Comparison of ENCODE assay signal across 8 mouse cellular contexts in the genomic region with DNA sequence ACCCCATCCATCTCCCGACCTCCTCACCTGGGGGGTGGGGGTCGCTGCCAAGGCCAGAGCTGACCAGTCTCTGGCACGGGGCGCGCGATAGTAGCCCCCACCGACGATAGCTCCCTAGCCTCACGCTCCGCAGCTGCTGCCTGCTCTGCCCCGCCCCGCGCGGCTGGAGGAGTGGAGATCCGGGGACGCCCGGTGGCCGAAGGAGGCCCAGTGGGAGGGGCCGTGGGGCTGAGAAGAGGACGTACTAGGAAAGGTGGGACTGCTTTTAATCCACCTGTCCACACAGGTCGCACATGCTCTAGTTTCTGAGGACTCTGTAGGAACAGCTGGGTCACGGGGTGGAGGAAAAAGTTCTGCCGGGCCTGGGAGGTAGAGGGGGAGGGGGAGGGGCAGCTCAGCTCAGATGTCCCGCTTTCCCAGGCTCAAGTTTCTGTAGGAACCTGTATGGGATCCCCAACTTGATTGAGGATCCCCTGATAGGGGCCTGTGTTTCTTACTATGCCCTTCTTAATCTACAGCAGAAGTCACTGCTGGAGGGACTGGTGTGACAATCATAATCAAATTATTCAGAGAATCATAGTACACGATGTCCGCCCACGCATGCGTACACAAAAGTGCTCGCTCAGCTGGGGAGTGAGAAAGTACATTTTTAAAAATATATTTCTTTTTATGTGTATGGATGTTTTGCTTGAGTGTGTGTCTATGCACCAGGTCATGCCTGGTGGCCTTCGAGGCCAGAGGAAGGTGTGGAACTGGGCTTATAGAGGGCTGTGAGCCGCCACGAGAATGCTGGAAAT. TPM values are rescaled to one million over a fixed set of nuclear protein-coding genes. Genes with fewer than 3 reads are reported as not detected.
DNase-seq lines count a peak whose midpoint lies in the region; ATAC-seq and TF ChIP-seq lines count a peak whose summit lies in the region.

Slc29a1 (minus strand) TSS at position 161 of the 797 bp plus-strand sequence.

- no peak for TF ChIP-seq POLR2A in kidney, adult 2 months (IDR thresholded peaks at IDR 0.05; ENCODE audit: low read depth, low read length)
- TF ChIP-seq POLR2A in liver, adult 2 months (IDR thresholded peaks at IDR 0.05; ENCODE audit: extremely low read depth, insufficient read depth, low read length): peak; percentile 64; the same call in 1 of the 2 replicates

- peak within 1 kb of the TSS; percentile 85 for H3K4me2 ChIP-seq in embryonic facial prominence, embryonic 11.5 days (ENCODE audit: low read depth, low read length)
- H3K4me2 ChIP-seq in midbrain, embryonic 15.5 days: peak within 1 kb of the TSS; percentile 54

- H3K36me3 ChIP-seq in embryonic facial prominence, embryonic 11.5 days (replicated peaks; ENCODE audit: control insufficient read depth, insufficient read depth, low read depth, low read length): no peaks in the 10 kb centered on the region
- no peaks in the 10 kb centered on the region for H3K36me3 ChIP-seq in heart, embryonic 10.5 days
- no peaks in the 10 kb centered on the region for H3K36me3 ChIP-seq in kidney, adult 2 months (ENCODE audit: control insufficient read depth, insufficient read depth, low read length)
- H3K36me3 ChIP-seq in liver, adult 2 months (ENCODE audit: control insufficient read depth, insufficient read depth, low read length): no peaks in the 10 kb centered on the region
- H3K36me3 ChIP-seq in midbrain, embryonic 15.5 days (replicated peaks): no peaks in the 10 kb centered on the region

- H3K27ac ChIP-seq in embryonic facial prominence, embryonic 11.5 days (replicated peaks; ENCODE audit: low read depth, low read length): 0 out of 2 replicates have a peak within 1 kb of the TSS, but pooled peaks have one; percentile 13
- H3K27ac ChIP-seq in heart, embryonic 10.5 days: peak within 1 kb of the TSS; percentile 87
- peak within 1 kb of the TSS; percentile 30; the same call in 1 of the 2 replicates for H3K27ac ChIP-seq in kidney, adult 2 months (ENCODE audit: insufficient read depth, low read depth, low read length)
- H3K27ac ChIP-seq in liver, adult 2 months (replicated peaks; ENCODE audit: insufficient read depth, low read depth, low read length): peak within 1 kb of the TSS; percentile 100
- no peak within 1 kb of the TSS for H3K27ac ChIP-seq in midbrain, embryonic 15.5 days

- peak within 1 kb of the TSS; percentile 37 for H3K9ac ChIP-seq in embryonic facial prominence, embryonic 11.5 days (replicated peaks; ENCODE audit: low read length)
- peak within 1 kb of the TSS; percentile 86 for H3K9ac ChIP-seq in liver, adult 2 months (ENCODE audit: low read depth, low read length)
- H3K9ac ChIP-seq in midbrain, embryonic 15.5 days: peak within 1 kb of the TSS; percentile 28

- TF ChIP-seq CTCF in kidney, adult 2 months (conservative IDR thresholded peaks at IDR 0.05; ENCODE audit: insufficient read depth, insufficient read length, low read depth, low read length): no peak
- no peak for TF ChIP-seq CTCF in liver, adult 2 months (IDR thresholded peaks at IDR 0.05; ENCODE audit: low read depth, low read length)

- 12% methylated on average over 32 of the region's 32 CpGs for WGBS in embryonic facial prominence, embryonic 11.5 days
- WGBS in heart, embryonic 10.5 days: 17% methylated on average over 32 of the region's 32 CpGs
- 23% methylated on average over 32 of the region's 32 CpGs for WGBS in kidney, adult 2 months
- WGBS in liver, adult 2 months: 16% methylated on average over 32 of the region's 32 CpGs
- 16% methylated on average over 31 of the region's 32 CpGs for WGBS in midbrain, embryonic 15.5 days

- DNase-seq in urinary bladder, postnatal 14 days (ENCODE audit: low spot score): peak; percentile 76
- no peak for DNase-seq in urinary bladder, postnatal 10 days (ENCODE audit: low spot score)
- no peak for DNase-seq in embryonic facial prominence, embryonic 11.5 days (ENCODE audit: low spot score)
- DNase-seq in heart, embryonic 10.5 days (ENCODE audit: low spot score): peak; percentile 92
- DNase-seq in kidney, adult 2 months: peak; percentile 79
- peak; percentile 89 for DNase-seq in liver, adult 2 months (ENCODE audit: extremely low read depth, low read depth, low spot score)
- DNase-seq in ovary, adult 18-20 months (ENCODE audit: low spot score): no peak

- H3K4me1 ChIP-seq in embryonic facial prominence, embryonic 11.5 days (ENCODE audit: control insufficient read depth, insufficient read depth, low read length): peaks cover 17% of the 10 kb centered on the region
- H3K4me1 ChIP-seq in heart, embryonic 10.5 days: peaks cover 65% of the 10 kb centered on the region
- H3K4me1 ChIP-seq in kidney, adult 2 months (ENCODE audit: control insufficient read depth, insufficient read depth, low read length): peaks cover 19% of the 10 kb centered on the region
- peaks cover 12% of the 10 kb centered on the region for H3K4me1 ChIP-seq in liver, adult 2 months (ENCODE audit: control insufficient read depth, insufficient read depth, low read length)
- H3K4me1 ChIP-seq in midbrain, embryonic 15.5 days: peaks cover 24% of the 10 kb centered on the region

- peak; percentile 12; the same call in 1 of the 2 replicates for ATAC-seq in embryonic facial prominence, embryonic 11.5 days (replicated peaks; ENCODE audit: insufficient number of reproducible peaks, low FRiP score, low TSS enrichment, low read depth)
- ATAC-seq in midbrain, embryonic 15.5 days (replicated peaks): no peak

- peaks cover 5% of the 10 kb centered on the region; the same call in 1 of the 2 replicates for H3K79me2 ChIP-seq in liver, adult 2 months (ENCODE audit: control insufficient read depth, insufficient read depth, low read length)

- H3K9me3 ChIP-seq in embryonic facial prominence, embryonic 11.5 days (replicated peaks; ENCODE audit: control insufficient read depth, low read length): no peaks in the 10 kb centered on the region
- no peaks in the 10 kb centered on the region for H3K9me3 ChIP-seq in heart, embryonic 10.5 days
- H3K9me3 ChIP-seq in midbrain, embryonic 15.5 days: no peaks in the 10 kb centered on the region

- peak within 1 kb of the TSS; percentile 18 for H3K4me3 ChIP-seq in embryonic facial prominence, embryonic 11.5 days (ENCODE audit: low read depth, low read length)
- H3K4me3 ChIP-seq in heart, embryonic 10.5 days: peak within 1 kb of the TSS; percentile 61
- peak within 1 kb of the TSS; percentile 35 for H3K4me3 ChIP-seq in kidney, adult 2 months (ENCODE audit: insufficient read depth, low read depth, low read length)
- H3K4me3 ChIP-seq in liver, adult 2 months (ENCODE audit: insufficient read depth, low read depth, low read length): peak within 1 kb of the TSS; percentile 78
- peak within 1 kb of the TSS; percentile 22 for H3K4me3 ChIP-seq in midbrain, embryonic 15.5 days

- H3K27me3 ChIP-seq in embryonic facial prominence, embryonic 11.5 days (ENCODE audit: control insufficient read depth, insufficient read depth, low read length): peaks cover 6% of the 10 kb centered on the region; the same call in 1 of the 2 replicates
- peaks cover 49% of the 10 kb centered on the region for H3K27me3 ChIP-seq in heart, embryonic 10.5 days (ENCODE audit: insufficient read depth, poor library complexity, severe bottlenecking)
- H3K27me3 ChIP-seq in kidney, adult 2 months (replicated peaks; ENCODE audit: control insufficient read depth, insufficient read depth, low read length): no peaks in the 10 kb centered on the region
- no peaks in the 10 kb centered on the region for H3K27me3 ChIP-seq in liver, adult 2 months (ENCODE audit: control insufficient read depth, insufficient read depth, low read length)
- H3K27me3 ChIP-seq in midbrain, embryonic 15.5 days (replicated peaks): peaks cover 27% of the 10 kb centered on the region

RNA-seq across cellular contexts. Expression of gene Slc29a1, which starts in this region (rescaled TPM):
- 52.5 and 58.9 TPM in 2 replicates for polyA plus RNA-seq in embryonic facial prominence, embryonic 11.5 days (2014; fragmentation: Nextera tagmentation; extraction: Ambion mirVana)
- polyA plus RNA-seq in heart, embryonic 10.5 days (2016; fragmentation: Nextera tagmentation; extraction: Ambion mirVana): 75.0 and 75.1 TPM in 2 replicates
- 89.5 and 90.4 TPM in 2 replicates for polyA plus RNA-seq in kidney, adult 2 months (2012; rRNA removed)
- total RNA-seq in liver, adult 2 months (2014; rRNA removed): 220 and 240 TPM in 2 replicates
- 618 and 693 TPM in 2 replicates for polyA plus RNA-seq in liver, adult 2 months (2012; rRNA removed)
- polyA plus RNA-seq in midbrain, embryonic 15.5 days (2015; fragmentation: Nextera tagmentation; extraction: Ambion mirVana): 30.7 and 33.0 TPM in 2 replicates

Comparison
In these comparisons a context has a peak if more than half of its experiments do, and no peak if none do; other contexts are left out.
1. DNase-seq: peak in urinary bladder, postnatal 14 days (single experiment), heart, embryonic 10.5 days (single experiment), kidney, adult 2 months (single experiment) and liver, adult 2 months (single experiment); none in urinary bladder, postnatal 10 days (single experiment), embryonic facial prominence, embryonic 11.5 days (single experiment) and ovary, adult 18-20 months (single experiment).
2. H3K4me3 ChIP-seq: peak in every context shown above with its lines; median percentile 78 in liver, adult 2 months; 61 in heart, embryonic 10.5 days; 35 in kidney, adult 2 months; 22 in midbrain, embryonic 15.5 days; 18 in embryonic facial prominence, embryonic 11.5 days.
3. H3K9ac ChIP-seq: peak in every context shown above with its lines; median percentile 86 in liver, adult 2 months; 37 in embryonic facial prominence, embryonic 11.5 days; 28 in midbrain, embryonic 15.5 days.